Mouse (Mus musculus): ENCODE measurements around the gene L1td1. TPM values are rescaled to one million over a fixed set of nuclear protein-coding genes. Genes with fewer than 3 reads are reported as not detected.

L1td1 gene
- total RNA-seq, 1 experiment from 2014 or later: not detected

Other genes with a start within 250 kb of the L1td1 start
- not detected in 2 replicates for gene Kank4, start 90.8 kb downstream of the L1td1 start, total RNA-seq (2017)
- not detected in 2 replicates for gene I0C0044D17Rik, start 97.1 kb downstream of the L1td1 start, total RNA-seq (2017)
- 53.0 and 54.8 TPM in 2 replicates for gene Usp1, start 197.1 kb downstream of the L1td1 start, total RNA-seq (2017)